Mouse (Mus musculus) CH12.LX (cell line): ENCODE measurements around the gene Grifin. TPM values are rescaled to one million over a fixed set of nuclear protein-coding genes. Genes with fewer than 3 reads are reported as not detected.

Experiments used
- DNase-seq: peaks from one replicate; pipeline ENCODE4 v3.0.0-alpha.2; 2013; ENCODE audit errors: extremely low read depth
- H3K27ac ChIP-seq: 2 replicates; pipeline ENCODE4 v1.5.1; 2012; ENCODE audit warnings: low read depth, mild to moderate bottlenecking, control low read depth, moderate library complexity; ENCODE audit not compliant: insufficient read depth
- H3K27me3 ChIP-seq: replicated peaks from 2 replicates; pipeline ENCODE3; 2012; ENCODE audit warnings: inconsistent platforms
- H3K36me3 ChIP-seq, 2 experiments: replicated peaks in 1 of 2; 2 replicates each; pipeline versions ENCODE3 to v1.6.1; 2012; ENCODE audit warnings: inconsistent platforms in 1 of 2, low read length in 1 of 2, mild to moderate bottlenecking in 1 of 2, mixed read lengths in 1 of 2, moderate library complexity in 1 of 2; ENCODE audit not compliant: control insufficient read depth in 1 of 2, insufficient read depth in 1 of 2
- H3K4me1 ChIP-seq, 2 experiments: 2 replicates each; pipeline ENCODE4 v1.6.1; 2012; ENCODE audit warnings: inconsistent platforms in 1 of 2, moderate library complexity in 1 of 2; ENCODE audit not compliant: insufficient read depth in 2 of 2, control insufficient read depth in 1 of 2
- H3K4me2 ChIP-seq: 2 replicates; pipeline ENCODE4 v1.6.1; 2012; ENCODE audit warnings: low read depth, mild to moderate bottlenecking, control low read depth; ENCODE audit not compliant: poor library complexity, insufficient read depth, severe bottlenecking
- H3K4me3 ChIP-seq, 3 experiments: fragments of 150-350 bp in 1 of 3; sonication (generic) in 1 of 3; replicated peaks in 1 of 3; 2 replicates each; pipeline versions ENCODE3 to v1.5.1; 2011 to 2012; ENCODE audit warnings: low read depth in 2 of 3, low read length in 2 of 3, mild to moderate bottlenecking in 2 of 3, moderate library complexity in 2 of 3, control low read depth in 1 of 3, improper control_type of control experiment in 1 of 3, inconsistent platforms in 1 of 3, mixed read lengths in 1 of 3; ENCODE audit not compliant: poor library complexity in 1 of 3
- H3K79me2 ChIP-seq: replicated peaks from 2 replicates; pipeline ENCODE4 v1.6.1; 2012; ENCODE audit warnings: mild to moderate bottlenecking, moderate library complexity; ENCODE audit not compliant: control insufficient read depth, poor library complexity, insufficient read depth, severe bottlenecking; ENCODE audit errors: extremely low read depth
- H3K9ac ChIP-seq: 2 replicates; pipeline ENCODE4 v1.6.1; 2012; ENCODE audit warnings: low read depth, mild to moderate bottlenecking, control low read depth, moderate library complexity; ENCODE audit not compliant: insufficient read depth
- H3K9me3 ChIP-seq: replicated peaks from 2 replicates; pipeline ENCODE3; 2012; ENCODE audit warnings: low read length, inconsistent platforms, mixed read lengths
- BHLHE40 ChIP-seq: IDR thresholded peaks from 2 replicates; pipeline ENCODE4 v1.6.1; 2011; ENCODE audit warnings: mild to moderate bottlenecking, low read depth, low read length, improper control_type of control experiment
- CHD1 ChIP-seq: IDR thresholded peaks from 2 replicates; pipeline ENCODE4 v1.6.1; 2012; ENCODE audit warnings: low read depth, low read length, improper control_type of control experiment, inconsistent platforms
- CHD2 ChIP-seq: IDR thresholded peaks from 2 replicates; pipeline ENCODE4 v1.6.1; 2011; ENCODE audit warnings: low read length, improper control_type of control experiment
- ELF1 ChIP-seq: IDR thresholded peaks from 2 replicates; pipeline ENCODE4 v1.6.1; 2014; ENCODE audit warnings: low read depth, mild to moderate bottlenecking, inconsistent platforms, low read length, improper control_type of control experiment
- EP300 ChIP-seq: IDR thresholded peaks from 2 replicates; pipeline ENCODE4 v1.6.1; 2011; ENCODE audit warnings: low read length, improper control_type of control experiment
- ETS1 ChIP-seq: conservative IDR thresholded peaks from 2 replicates; pipeline ENCODE4 v1.6.1; 2012; ENCODE audit warnings: low read depth, mild to moderate bottlenecking, inconsistent platforms, low read length, improper control_type of control experiment, moderate library complexity
- JUND ChIP-seq: conservative IDR thresholded peaks from 2 replicates; pipeline ENCODE4 v1.6.1; 2011; ENCODE audit warnings: low read depth, low read length, improper control_type of control experiment
- MAX ChIP-seq: IDR thresholded peaks from 2 replicates; pipeline ENCODE4 v1.6.1; 2011; ENCODE audit warnings: low read length, improper control_type of control experiment
- MXI1 ChIP-seq: IDR thresholded peaks from 2 replicates; pipeline ENCODE4 v1.6.1; 2011; ENCODE audit warnings: mild to moderate bottlenecking, low read depth, low read length, improper control_type of control experiment
- NELFE ChIP-seq: IDR thresholded peaks from 2 replicates; pipeline ENCODE4 v1.6.1; 2011; ENCODE audit warnings: low read depth, low read length, improper control_type of control experiment
- NRF1 ChIP-seq: IDR thresholded peaks from 2 replicates; pipeline ENCODE4 v1.6.1; 2014; ENCODE audit warnings: low read depth, mild to moderate bottlenecking, inconsistent platforms, low read length, improper control_type of control experiment, moderate library complexity
- POLR2A ChIP-seq: IDR thresholded peaks from 2 replicates; pipeline ENCODE4 v1.6.1; 2011; ENCODE audit warnings: low read depth, mild to moderate bottlenecking, improper control_type of control experiment, low read length
- RAD21 ChIP-seq: IDR thresholded peaks from 2 replicates; pipeline ENCODE4 v1.6.1; 2011; ENCODE audit warnings: low read depth, mild to moderate bottlenecking, low read length, improper control_type of control experiment, moderate library complexity
- SIN3A ChIP-seq: IDR thresholded peaks from 2 replicates; pipeline ENCODE4 v1.6.1; 2012; ENCODE audit warnings: low read length, improper control_type of control experiment, inconsistent platforms
- TCF12 ChIP-seq: IDR thresholded peaks from 2 replicates; pipeline ENCODE4 v1.6.1; 2014; ENCODE audit warnings: low read depth, mild to moderate bottlenecking, inconsistent platforms, low read length, improper control_type of control experiment
- USF2 ChIP-seq: conservative IDR thresholded peaks from 2 replicates; pipeline ENCODE4 v1.6.1; 2011; ENCODE audit warnings: low read depth, low read length, improper control_type of control experiment
- ZNF384 ChIP-seq: IDR thresholded peaks from 2 replicates; pipeline ENCODE4 v1.6.1; 2012; ENCODE audit warnings: low read depth, low read length, improper control_type of control experiment, inconsistent platforms
- dilution Hi-C: fragments of 300-500 bp; cut with MboI; formaldehyde crosslinking; loops from 2 replicates; pipeline ENCODE4 v1.14.3; 2020; ENCODE audit warnings: low sequenced_read_pairs; ENCODE audit not compliant: extremely low pct_unique_long_range_greater_than_20kb, extremely low pct_ligation_motif_present
- in situ Hi-C: fragments of 300-500 bp; cut with MboI; formaldehyde crosslinking; loops from 3 replicates; pipeline ENCODE4 v1.14.3; 2019; ENCODE audit warnings: low sequenced_read_pairs, low pct_ligation_motif_present, low pct_unique_long_range_greater_than_20kb, mixed read lengths
- polyA plus RNA-seq: library from polyadenylated mRNA; unstranded; fragments of >175 nt; gene quantifications from 2 replicates; pipeline ENCODE4 v1.2.1, GENCODE M21; 2012; ENCODE audit warnings: low read depth; ENCODE audit not compliant: insufficient read length
- total RNA-seq, 2 experiments: library from RNA; depleted of rRNA; stranded (reverse); fragments of 300-350 nt in 1 of 2; fragments of >200 nt in 1 of 2; gene quantifications; 2 replicates each; pipeline ENCODE4 v1.2.3; 2012 to 2014

Gene Grifin
- total and polyA plus RNA-seq, 3 experiments: not detected

- Histone ChIP-seq H3K4me2 (no peak overlapping the region), H3K27ac (no peak overlapping the region), H3K9me3 (peaks cover 13% of the 10 kb centered on the region), H3K4me1 (no peaks in the 10 kb centered on the region)
- dilution Hi-C loops: no loop called here
- no peak for TF ChIP-seq POLR2A
- TF ChIP-seq NELFE: no peak
- no peak for TF ChIP-seq BHLHE40
- no peak for TF ChIP-seq CHD2
- TF ChIP-seq JUND: no peak
- TF ChIP-seq SIN3A: no peak
- TF ChIP-seq MXI1: no peak
- no peak for TF ChIP-seq ELF1
- TF ChIP-seq, all 38 proteins: peak for 0
- no peaks in the 10 kb centered on the region for H3K36me3 ChIP-seq
- H3K79me2 ChIP-seq: no peaks in the 10 kb centered on the region
- no peak for DNase-seq
- H3K9ac ChIP-seq: no peak overlapping the region
- no peak overlapping the region for H3K4me3 ChIP-seq
- in situ Hi-C loops: no loop called here
- peaks cover 88% of the 10 kb centered on the region for H3K27me3 ChIP-seq
These were observed 39.5 kb upstream of the Grifin start for GRCm38 (mm10) chr5:140604386-140604785.

DNA sequence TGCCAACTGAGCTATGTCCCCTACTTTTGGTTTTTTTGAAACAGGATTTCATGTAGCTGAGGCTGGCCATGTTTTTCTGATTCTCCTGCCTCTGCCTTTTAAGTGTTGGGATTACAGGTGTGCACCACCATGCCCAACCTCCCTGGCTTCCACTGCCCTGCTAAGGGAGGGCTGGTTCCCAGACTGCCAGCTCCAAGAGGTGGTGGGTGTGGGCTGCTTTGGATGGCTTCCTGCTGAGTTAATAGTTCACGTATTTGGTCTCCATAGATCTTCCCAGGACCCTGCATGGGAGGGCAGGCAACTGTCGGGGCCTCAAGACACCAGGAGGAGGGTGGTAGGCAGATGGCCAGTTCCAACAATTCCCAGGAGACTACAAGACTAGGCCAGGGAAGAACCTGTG, 37.7 kb upstream of the Grifin start:
- no peaks in the 10 kb centered on the region for H3K79me2 ChIP-seq
- TF ChIP-seq CHD1 (no peak), ETS1 (no peak), EP300 (no peak), NRF1 (no peak), ZNF384 (no peak)
- TF ChIP-seq, all 38 proteins: peak for 0
- in situ Hi-C loops (no loop called here), dilution Hi-C loops (no loop called here)
- Histone ChIP-seq H3K4me1 (peaks cover 0 to 3% of the 10 kb centered on the region in 2 experiments; a peak in 2 of 4 replicates), H3K4me2 (no peak overlapping the region), H3K9me3 (peaks cover 10% of the 10 kb centered on the region), H3K4me3 (no peak overlapping the region), H3K9ac (no peak overlapping the region), H3K27me3 (peaks cover 81% of the 10 kb centered on the region), H3K36me3 (no peaks in the 10 kb centered on the region), H3K27ac (no peak overlapping the region)
- DNase-seq: no peak

GRCm38 (mm10) chr5:140601712-140602111, 36.8 kb upstream of the Grifin start:
- peaks cover 4% of the 10 kb centered on the region for H3K9me3 ChIP-seq
- no peak overlapping the region for H3K4me3 ChIP-seq
- no peak overlapping the region for H3K27ac ChIP-seq
- no peaks in the 10 kb centered on the region for H3K79me2 ChIP-seq
- TF ChIP-seq MAX (no peak), ZNF384 (no peak), USF2 (no peak), SIN3A (no peak), MXI1 (no peak), TCF12 (no peak), RAD21 (no peak)
- no peak overlapping the region for H3K9ac ChIP-seq
- in situ Hi-C loops (no loop called here), dilution Hi-C loops (no loop called here)
- H3K4me1 ChIP-seq: peaks cover 0 to 11% of the 10 kb centered on the region in 2 experiments; a peak in 3 of 4 replicates
- DNase-seq: no peak
- H3K4me2 ChIP-seq: no peak overlapping the region
- H3K36me3 ChIP-seq: no peaks in the 10 kb centered on the region
- peaks cover 76% of the 10 kb centered on the region for H3K27me3 ChIP-seq
